9 mouse cellular contexts compared by ENCODE assay signal in genomic region chr1:136550285-136550684, GRCm38 (mm10).
"Had no signal": no experiment of that assay in that cellular context is flagged by ENCODE, and none has a peak within 500 bp of the region (broad histone marks: within the 10 kb centered on the region; RNA-seq: fewer than 3 reads in every experiment).

No protein-coding gene starts in this region.

- H3K4me2 ChIP-seq: liver, embryonic 15.5 days; lung, embryonic 15.5 days; midbrain, embryonic 12.5 days; neural tube, embryonic 12.5 days; stomach, embryonic 15.5 days had no signal

- H3K9me3 ChIP-seq: liver, embryonic 15.5 days; lung, embryonic 15.5 days; megakaryocyte, embryonic 14.5 days; midbrain, embryonic 12.5 days; neural tube, embryonic 12.5 days; stomach, embryonic 15.5 days had no signal

- H3K27ac ChIP-seq: liver, embryonic 15.5 days; lung, embryonic 15.5 days; macrophage; midbrain, embryonic 12.5 days; neural tube, embryonic 12.5 days; stomach, embryonic 15.5 days; stomach, postnatal 0 days had no signal

- H3K36me3 ChIP-seq: liver, embryonic 15.5 days; lung, embryonic 15.5 days; midbrain, embryonic 12.5 days; neural tube, embryonic 12.5 days; stomach, embryonic 15.5 days had no signal

- H3K4me1 ChIP-seq: liver, embryonic 15.5 days; midbrain, embryonic 12.5 days; stomach, embryonic 15.5 days had no signal

- H3K9ac ChIP-seq: liver, embryonic 15.5 days; liver, postnatal 0 days; lung, embryonic 15.5 days; midbrain, embryonic 12.5 days; neural tube, embryonic 12.5 days; stomach, embryonic 15.5 days had no signal

- H3K4me3 ChIP-seq: liver, embryonic 15.5 days; lung, embryonic 15.5 days; midbrain, embryonic 12.5 days; neural tube, embryonic 12.5 days; stomach, embryonic 15.5 days had no signal

- H3K27me3 ChIP-seq: liver, embryonic 15.5 days; lung, embryonic 15.5 days; midbrain, embryonic 12.5 days; neural tube, embryonic 12.5 days; stomach, embryonic 15.5 days had no signal
